ENCODE assay signal across 7 mouse cellular contexts in genomic region chr1:171280250-171280915, GRCm38 (mm10). TPM values are rescaled to one million over a fixed set of nuclear protein-coding genes. Genes with fewer than 3 reads are reported as not detected.
A peak's percentile ranks its signal among the peaks of the same experiment; 100 is the strongest.
DNase-seq lines count a peak whose midpoint lies in the region; ATAC-seq and TF ChIP-seq lines count a peak whose summit lies in the region.

No protein-coding gene starts in this region.

- H3K4me2 ChIP-seq in intestine, embryonic 16.5 days (ENCODE audit: low read depth, low read length) = peak overlapping the region; percentile 82
- H3K4me2 ChIP-seq in lung, postnatal 0 days (replicated peaks; ENCODE audit: low read depth, low read length) = peak overlapping the region; percentile 80

- peaks cover 21% of the 10 kb centered on the region for H3K36me3 ChIP-seq in spleen, adult 2 months (ENCODE audit: control insufficient read depth, insufficient read depth, low read length)
- H3K36me3 ChIP-seq in intestine, embryonic 16.5 days (ENCODE audit: control insufficient read depth, insufficient read depth, low read length) = peaks cover 23% of the 10 kb centered on the region
- H3K36me3 ChIP-seq in lung, postnatal 0 days (ENCODE audit: insufficient read depth, low read length) = peaks cover 22% of the 10 kb centered on the region; the same call in 1 of the 2 replicates

- H3K9ac ChIP-seq in intestine, embryonic 16.5 days (ENCODE audit: low read depth, low read length) = peak overlapping the region; percentile 79
- peak overlapping the region; percentile 50 for H3K9ac ChIP-seq in lung, postnatal 0 days (replicated peaks; ENCODE audit: low read depth)

- peak; percentile 36 for ATAC-seq in erythroid progenitor cell, adult 5-6 weeks (replicated peaks; ENCODE audit: low FRiP score, poor library complexity, severe bottlenecking)
- ATAC-seq in intestine, embryonic 16.5 days = peak; percentile 51
- peak; percentile 2; the same call in 1 of the 2 replicates for ATAC-seq in lung, postnatal 0 days

- TF ChIP-seq EP300 in lung, postnatal 0 days (IDR thresholded peaks at IDR 0.05) = no peak

- H3K4me3 ChIP-seq in spleen, adult 2 months (ENCODE audit: extremely low read depth, insufficient read depth, insufficient read length) = peak overlapping the region; percentile 78
- peak overlapping the region; percentile 68 for H3K4me3 ChIP-seq in intestine, embryonic 16.5 days (ENCODE audit: low read length)
- peak overlapping the region; percentile 57 for H3K4me3 ChIP-seq in lung, postnatal 0 days (ENCODE audit: low read depth, low read length)

- H3K27me3 ChIP-seq in spleen, adult 2 months (ENCODE audit: control insufficient read depth, insufficient read depth, low read length) = no peaks in the 10 kb centered on the region
- H3K27me3 ChIP-seq in intestine, embryonic 16.5 days (replicated peaks; ENCODE audit: control insufficient read depth, insufficient read depth, low read length) = no peaks in the 10 kb centered on the region
- H3K27me3 ChIP-seq in lung, postnatal 0 days (replicated peaks; ENCODE audit: insufficient read depth, low read length) = no peaks in the 10 kb centered on the region

- TF ChIP-seq POLR2A in spleen, adult 2 months (IDR thresholded peaks at IDR 0.05; ENCODE audit: low read depth, low read length) = no peak

- DNase-seq in spleen, adult 2 months (ENCODE audit: low read depth in 1 of 2, low spot score in 2 of 2) = no peak
- DNase-seq in spleen, adult 18-20 months = no peak
- DNase-seq in lung, postnatal 0 days (ENCODE audit: low spot score) = no peak
- DNase-seq in adipocyte (ENCODE audit: low spot score) = no peak
- no peak for DNase-seq in left cerebral cortex, postnatal 4 days

- no peaks in the 10 kb centered on the region for H3K9me3 ChIP-seq in intestine, embryonic 16.5 days (ENCODE audit: control insufficient read depth, low read length)
- no peaks in the 10 kb centered on the region for H3K9me3 ChIP-seq in lung, postnatal 0 days (ENCODE audit: low read length)

- peaks cover 5% of the 10 kb centered on the region; the same call in 1 of the 2 replicates for H3K4me1 ChIP-seq in spleen, adult 2 months (ENCODE audit: control insufficient read depth, insufficient read depth, insufficient read length)
- peaks cover 14% of the 10 kb centered on the region; the same call in 1 of the 2 replicates for H3K4me1 ChIP-seq in intestine, embryonic 16.5 days (ENCODE audit: control insufficient read depth, insufficient read depth, low read length)
- peaks cover 12% of the 10 kb centered on the region; the same call in 1 of the 2 replicates for H3K4me1 ChIP-seq in lung, postnatal 0 days (ENCODE audit: insufficient read depth, low read depth, low read length)

- 4% methylated on average over 25 of the region's 25 CpGs for WGBS in spleen, adult 2 months
- 1% methylated on average over 25 of the region's 25 CpGs for WGBS in intestine, embryonic 16.5 days
- under 1% methylated on average over 25 of the region's 25 CpGs for WGBS in lung, postnatal 0 days

- no peak for TF ChIP-seq CTCF in spleen, adult 2 months (IDR thresholded peaks at IDR 0.05; ENCODE audit: extremely low read depth, insufficient read depth, insufficient read length, insufficient replicate concordance)
- TF ChIP-seq CTCF in lung, postnatal 0 days (IDR thresholded peaks at IDR 0.05) = no peak

- intact Hi-C loops in left cerebral cortex, postnatal 4 days (cut with DNase I) = no loop called here

- peak overlapping the region; percentile 46; the same call in 1 of the 2 replicates for H3K27ac ChIP-seq in spleen, adult 2 months (ENCODE audit: insufficient read depth, low read length)
- H3K27ac ChIP-seq in intestine, embryonic 16.5 days (ENCODE audit: low read length) = peak overlapping the region; percentile 38
- peak overlapping the region; percentile 60 for H3K27ac ChIP-seq in lung, postnatal 0 days (ENCODE audit: low read length)

RNA-seq across cellular contexts. Expression of gene Ppox, which starts 0.6 kb away (rescaled TPM):
- 64.6 and 66.0 TPM in 2 replicates for polyA plus RNA-seq in spleen, adult 2 months (2012; rRNA removed)
- 739 and 765 TPM in 2 replicates for total RNA-seq in erythroid progenitor cell, adult 5-6 weeks (2015; ENCODE audit: low replicate concordance)
- total RNA-seq in erythroid progenitor cell, adult 5-6 weeks (2017; ENCODE audit: low replicate concordance) = 644 and 799 TPM in 2 replicates
- polyA plus RNA-seq in intestine, embryonic 16.5 days (2015; fragmentation: Nextera tagmentation; extraction: Ambion mirVana) = 40.2 and 40.9 TPM in 2 replicates
- polyA plus RNA-seq in lung, postnatal 0 days (2015; fragmentation: Nextera tagmentation; extraction: Ambion mirVana) = 28.4 and 30.6 TPM in 2 replicates
- 10 to 100 TPM; 19.6 to 25.4 TPM for total RNA-seq in left cerebral cortex, postnatal 4 days (2021)

RNA-seq across cellular contexts. Expression of gene Usp21, which starts 7.4 kb away (rescaled TPM):
- polyA plus RNA-seq in spleen, adult 2 months (2012; rRNA removed) = 40.9 and 46.4 TPM in 2 replicates
- 39.0 and 64.9 TPM in 2 replicates for total RNA-seq in erythroid progenitor cell, adult 5-6 weeks (2015; ENCODE audit: low replicate concordance)
- 18.5 and 33.2 TPM in 2 replicates for total RNA-seq in erythroid progenitor cell, adult 5-6 weeks (2017; ENCODE audit: low replicate concordance)
- polyA plus RNA-seq in intestine, embryonic 16.5 days (2015; fragmentation: Nextera tagmentation; extraction: Ambion mirVana) = 50.8 and 53.2 TPM in 2 replicates
- polyA plus RNA-seq in lung, postnatal 0 days (2015; fragmentation: Nextera tagmentation; extraction: Ambion mirVana) = 38.3 and 40.9 TPM in 2 replicates
- total RNA-seq in left cerebral cortex, postnatal 4 days (2021) = 10 to 100 TPM; 60.4 to 66.4 TPM

RNA-seq across cellular contexts. Expression of gene B4galt3, which starts 10.3 kb away (rescaled TPM):
- 59.5 and 67.8 TPM in 2 replicates for polyA plus RNA-seq in spleen, adult 2 months (2012; rRNA removed)
- 19.7 and 20.5 TPM in 2 replicates for total RNA-seq in erythroid progenitor cell, adult 5-6 weeks (2015; ENCODE audit: low replicate concordance)
- 26.8 and 40.8 TPM in 2 replicates for total RNA-seq in erythroid progenitor cell, adult 5-6 weeks (2017; ENCODE audit: low replicate concordance)
- polyA plus RNA-seq in intestine, embryonic 16.5 days (2015; fragmentation: Nextera tagmentation; extraction: Ambion mirVana) = 50.0 and 56.5 TPM in 2 replicates
- polyA plus RNA-seq in lung, postnatal 0 days (2015; fragmentation: Nextera tagmentation; extraction: Ambion mirVana) = 68.4 and 77.0 TPM in 2 replicates
- total RNA-seq in left cerebral cortex, postnatal 4 days (2021) = 10 to 100 TPM; 74.2 to 87.8 TPM

RNA-seq across cellular contexts. Expression of gene Ufc1, which starts 14.4 kb away (rescaled TPM):
- 9.8 and 11.1 TPM in 2 replicates for polyA plus RNA-seq in spleen, adult 2 months (2012; rRNA removed)
- 26.8 and 39.3 TPM in 2 replicates for total RNA-seq in erythroid progenitor cell, adult 5-6 weeks (2015; ENCODE audit: low replicate concordance)
- 1.7 and 14.2 TPM in 2 replicates for total RNA-seq in erythroid progenitor cell, adult 5-6 weeks (2017; ENCODE audit: low replicate concordance)
- polyA plus RNA-seq in intestine, embryonic 16.5 days (2015; fragmentation: Nextera tagmentation; extraction: Ambion mirVana) = 98.8 and 103 TPM in 2 replicates
- polyA plus RNA-seq in lung, postnatal 0 days (2015; fragmentation: Nextera tagmentation; extraction: Ambion mirVana) = 95.4 and 100 TPM in 2 replicates
- 10 to 100 TPM; 91.2 to 93.4 TPM for total RNA-seq in left cerebral cortex, postnatal 4 days (2021)

RNA-seq across cellular contexts. Expression of gene Ndufs2, which starts 29.2 kb away (rescaled TPM):
- polyA plus RNA-seq in spleen, adult 2 months (2012; rRNA removed) = 52.4 and 59.6 TPM in 2 replicates
- 86.5 and 106 TPM in 2 replicates for total RNA-seq in erythroid progenitor cell, adult 5-6 weeks (2015; ENCODE audit: low replicate concordance)
- total RNA-seq in erythroid progenitor cell, adult 5-6 weeks (2017; ENCODE audit: low replicate concordance) = 40.8 and 73.3 TPM in 2 replicates
- 339 and 373 TPM in 2 replicates for polyA plus RNA-seq in intestine, embryonic 16.5 days (2015; fragmentation: Nextera tagmentation; extraction: Ambion mirVana)
- polyA plus RNA-seq in lung, postnatal 0 days (2015; fragmentation: Nextera tagmentation; extraction: Ambion mirVana) = 172 and 188 TPM in 2 replicates
- 100 to 1,000 TPM; 183 to 186 TPM for total RNA-seq in left cerebral cortex, postnatal 4 days (2021)
